Mouse (Mus musculus) thymus, adult 2 months (tissue): ENCODE data around the gene Med12l.

Experiments used
- CTCF ChIP-seq: fragments of 200-500 bp; IDR thresholded peaks from 2 replicates; pipeline ENCODE4 v1.5.1; 2012; ENCODE audit warnings: mild to moderate bottlenecking, control low read depth, low read length, moderate library complexity, borderline replicate concordance; ENCODE audit not compliant: control insufficient read depth, poor library complexity, insufficient read depth; ENCODE audit errors: extremely low read depth
- POLR2A ChIP-seq: fragments of 200-500 bp; IDR thresholded peaks from 2 replicates; pipeline ENCODE4 v1.6.1; 2012; ENCODE audit warnings: mild to moderate bottlenecking, low read length, control low read depth, moderate library complexity; ENCODE audit not compliant: control insufficient read depth, poor library complexity, insufficient read depth; ENCODE audit errors: extremely low read depth

DNA sequence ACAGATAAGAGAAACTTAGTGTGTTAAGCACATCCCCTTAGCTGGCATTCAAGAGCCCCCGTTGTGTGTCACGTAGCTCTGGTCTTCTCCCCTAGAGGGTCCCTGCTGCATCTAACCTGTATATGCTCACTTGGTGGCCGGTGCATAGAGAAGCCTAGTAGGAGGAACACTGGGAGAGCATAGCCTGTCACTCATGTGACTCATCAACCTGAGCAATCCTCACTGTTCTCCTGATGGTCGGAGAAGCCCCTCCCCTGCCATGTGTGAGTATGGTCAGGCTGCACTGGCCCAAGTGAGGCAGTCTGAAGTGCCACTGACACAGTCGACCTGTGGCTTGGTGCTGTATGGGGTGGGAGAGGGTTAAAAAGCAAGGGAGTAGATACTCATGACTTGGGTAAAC, 119.4 kb downstream of the Med12l start:
- TF ChIP-seq CTCF (no peak), POLR2A (no peak)
